Mouse (Mus musculus) megakaryocyte, embryonic 14.5 days (primary cell): ENCODE results near the gene Numbl.

Experiments used
- FLI1 ChIP-seq: IDR thresholded peaks from 2 replicates; pipeline ENCODE4 v1.6.1; 2012; ENCODE audit warnings: low read length, inconsistent platforms, mixed read lengths
- GATA1 ChIP-seq: IDR thresholded peaks from 3 replicates; pipeline ENCODE4 v1.6.1; 2012; ENCODE audit warnings: mixed read lengths, low read length, inconsistent platforms, borderline replicate concordance

- TF ChIP-seq GATA1 (no peak), FLI1 (no peak)
Measured at GRCm38 (mm10) chr7:27295956-27296355, 37.7 kb downstream of the Numbl start.
